Mouse (Mus musculus) cortical plate, adult 2 months (tissue): Measurements from ENCODE around the gene Uqcr11. TPM values are rescaled to one million over a fixed set of nuclear protein-coding genes. Genes with fewer than 3 reads are reported as not detected.

Experiments
- H3K27ac ChIP-seq: fragments of 200-500 bp; 2 replicates; pipeline ENCODE4 v1.5.1; 2012; ENCODE audit warnings: low read length, control low read depth, inconsistent platforms; ENCODE audit not compliant: insufficient read depth
- H3K4me1 ChIP-seq: fragments of 200-500 bp; 2 replicates; pipeline ENCODE4 v1.6.1; 2011; ENCODE audit warnings: low read length; ENCODE audit not compliant: control insufficient read depth, insufficient read depth
- H3K4me3 ChIP-seq: fragments of 200-500 bp; 2 replicates; pipeline ENCODE4 v1.5.1; 2011; ENCODE audit warnings: mild to moderate bottlenecking, low read length, control low read depth; ENCODE audit not compliant: insufficient read depth
- CTCF ChIP-seq: fragments of 200-500 bp; IDR thresholded peaks from 2 replicates; pipeline ENCODE4 v1.5.1; 2011; ENCODE audit warnings: mild to moderate bottlenecking, control low read depth, low read length; ENCODE audit not compliant: insufficient read depth; ENCODE audit errors: extremely low read depth
- POLR2A ChIP-seq: fragments of 200-500 bp; IDR thresholded peaks from 2 replicates; pipeline ENCODE4 v1.6.1; 2011; ENCODE audit warnings: mild to moderate bottlenecking, low read length, control low read depth; ENCODE audit not compliant: insufficient read depth; ENCODE audit errors: extremely low read depth
- polyA plus RNA-seq: library from polyadenylated mRNA; depleted of rRNA; stranded (reverse); fragments of >200 nt; gene quantifications from 2 replicates; pipeline ENCODE4 v1.2.3, GENCODE M21; 2012

The Uqcr11 gene
- polyA plus RNA-seq, 1 experiment: 1,595 TPM

DNA sequence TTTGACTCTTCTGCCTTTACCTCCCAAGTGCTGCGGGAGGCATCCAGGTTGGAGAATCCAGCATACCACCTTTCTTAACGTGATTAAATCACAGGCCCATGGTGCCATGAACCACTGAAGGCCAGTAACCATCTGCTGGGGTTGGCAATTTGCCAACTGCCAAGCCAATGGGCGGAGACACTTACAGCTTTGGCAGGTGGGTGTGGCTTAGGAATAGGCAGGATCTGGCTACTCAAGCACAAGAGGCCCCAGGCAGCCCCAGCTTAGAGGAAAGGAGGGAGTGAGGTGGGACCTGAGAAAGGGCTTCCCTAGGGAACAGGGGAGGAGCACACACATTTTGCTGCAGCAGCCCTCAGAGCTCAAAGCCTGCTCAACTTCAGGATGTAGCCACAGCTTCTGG lies 11.7 kb upstream of the Uqcr11 start:
- no peaks in the 10 kb centered on the region for H3K4me1 ChIP-seq
- no peak overlapping the region for H3K4me3 ChIP-seq
- no peak for TF ChIP-seq CTCF
- no peak for TF ChIP-seq POLR2A
- H3K27ac ChIP-seq: no peak overlapping the region

DNA sequence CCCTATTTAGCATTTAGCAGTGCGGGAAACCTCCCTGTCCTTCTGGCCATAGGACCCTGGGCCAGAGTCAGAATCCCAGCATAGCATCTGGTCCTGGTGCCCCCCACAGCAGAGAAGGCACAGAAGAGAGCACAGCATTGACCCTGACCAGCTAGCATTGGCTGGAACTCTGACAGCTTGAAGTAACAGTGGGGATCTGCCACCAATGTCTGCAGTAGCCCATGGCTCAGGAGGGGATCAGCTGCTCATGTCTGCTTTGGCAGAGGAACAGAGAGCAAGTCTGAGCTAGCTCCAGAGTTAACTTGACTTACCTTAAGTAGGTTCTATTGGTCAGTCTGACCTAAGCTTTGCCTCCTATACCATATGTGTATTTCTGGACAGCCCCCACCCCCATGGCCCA lies 11.2 kb upstream of the Uqcr11 start:
- no peaks in the 10 kb centered on the region for H3K4me1 ChIP-seq
- no peak overlapping the region for H3K4me3 ChIP-seq
- TF ChIP-seq POLR2A (no peak), CTCF (no peak)
- H3K27ac ChIP-seq: no peak overlapping the region

DNA sequence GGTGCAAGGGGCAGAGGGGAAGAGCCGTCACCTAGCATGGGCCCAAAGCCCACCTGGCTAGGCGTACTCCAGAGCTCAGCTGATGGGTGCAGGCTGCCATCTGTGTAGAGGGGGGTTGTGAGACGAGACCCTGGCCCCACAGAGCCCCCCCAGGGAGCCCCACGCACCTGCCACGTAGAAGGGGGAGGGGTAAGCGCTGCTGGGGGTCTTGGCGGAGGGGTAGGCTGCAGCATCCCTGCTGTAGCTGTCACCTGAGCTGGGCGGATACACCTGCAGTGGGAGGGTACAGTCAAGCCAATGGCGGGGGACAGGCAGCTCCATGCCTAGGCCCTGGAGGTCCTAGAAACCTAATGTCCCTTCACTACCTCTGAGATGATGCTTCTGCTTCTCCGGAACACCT lies 10.7 kb upstream of the Uqcr11 start:
- TF ChIP-seq POLR2A (no peak), CTCF (no peak)
- Histone ChIP-seq H3K4me3 (no peak overlapping the region), H3K4me1 (no peaks in the 10 kb centered on the region), H3K27ac (no peak overlapping the region)

DNA sequence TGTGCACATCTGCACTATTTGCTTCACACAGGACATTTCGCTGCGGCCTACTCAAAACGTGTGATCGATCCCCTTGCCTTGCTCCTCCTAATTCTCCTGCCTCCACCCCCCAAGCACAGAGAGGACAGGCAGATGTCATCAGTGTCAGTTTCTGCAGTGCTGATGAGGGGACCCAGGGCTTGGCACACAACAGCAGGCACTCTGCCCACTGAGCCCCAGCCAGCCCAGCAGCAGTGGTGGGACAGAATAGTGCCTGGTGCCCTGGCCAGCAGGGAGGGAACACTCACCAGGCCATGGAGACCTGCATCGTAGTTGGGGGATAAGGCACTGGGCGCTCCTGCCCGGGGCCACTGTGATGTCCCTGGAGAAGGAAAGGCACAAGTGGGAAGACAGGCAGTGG lies 8.9 kb upstream of the Uqcr11 start:
- no peak overlapping the region for H3K4me3 ChIP-seq
- no peak overlapping the region for H3K27ac ChIP-seq
- no peak for TF ChIP-seq CTCF
- no peaks in the 10 kb centered on the region for H3K4me1 ChIP-seq

DNA sequence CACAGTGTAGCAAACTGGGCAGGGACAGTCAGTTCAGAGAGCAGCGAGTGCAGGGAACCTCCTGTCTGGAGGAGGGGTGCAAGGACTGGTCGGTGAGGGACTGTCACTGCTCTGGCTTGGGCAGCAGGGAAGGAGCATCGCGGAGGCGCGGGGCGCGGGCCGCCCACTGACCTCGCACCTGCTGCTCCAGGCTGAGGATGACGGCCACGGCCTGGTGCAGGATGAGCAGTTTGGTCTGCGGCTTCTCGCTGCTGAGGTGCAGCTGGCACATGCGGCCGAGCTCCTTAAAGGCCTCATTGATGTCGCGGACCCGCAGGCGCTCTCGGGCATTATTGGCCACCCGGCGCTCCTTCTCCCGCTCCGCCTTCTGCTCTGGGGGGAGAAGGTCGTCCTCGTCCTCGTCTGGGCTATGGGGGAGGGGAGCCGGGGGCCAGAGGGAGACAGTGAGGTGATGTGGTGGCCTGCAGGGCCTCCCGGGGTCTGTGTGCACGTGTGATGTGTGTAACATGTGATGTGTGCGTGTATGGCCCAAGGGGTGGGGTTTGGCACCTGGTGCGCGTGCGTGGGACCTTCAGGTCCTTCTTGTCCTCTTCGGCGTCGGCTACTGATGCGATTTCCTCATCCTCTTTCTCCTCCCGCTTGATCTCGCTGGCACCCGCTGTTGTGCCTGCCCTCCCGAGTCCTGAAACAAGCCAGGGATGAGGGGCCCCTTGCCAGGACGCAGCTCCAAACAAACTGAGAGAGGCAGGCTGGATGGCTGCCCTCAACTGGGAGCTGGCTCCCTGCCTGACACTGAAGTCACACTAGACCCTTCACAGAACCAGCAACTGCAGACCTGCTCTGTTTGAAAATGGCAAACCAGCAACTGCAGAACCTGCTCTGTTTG lies 6.3 kb upstream of the Uqcr11 start:
- TF ChIP-seq POLR2A (no peak), CTCF (no peak)
- H3K27ac ChIP-seq: peak overlapping the region; percentile 53
- no peak overlapping the region for H3K4me3 ChIP-seq
- no peaks in the 10 kb centered on the region for H3K4me1 ChIP-seq

DNA sequence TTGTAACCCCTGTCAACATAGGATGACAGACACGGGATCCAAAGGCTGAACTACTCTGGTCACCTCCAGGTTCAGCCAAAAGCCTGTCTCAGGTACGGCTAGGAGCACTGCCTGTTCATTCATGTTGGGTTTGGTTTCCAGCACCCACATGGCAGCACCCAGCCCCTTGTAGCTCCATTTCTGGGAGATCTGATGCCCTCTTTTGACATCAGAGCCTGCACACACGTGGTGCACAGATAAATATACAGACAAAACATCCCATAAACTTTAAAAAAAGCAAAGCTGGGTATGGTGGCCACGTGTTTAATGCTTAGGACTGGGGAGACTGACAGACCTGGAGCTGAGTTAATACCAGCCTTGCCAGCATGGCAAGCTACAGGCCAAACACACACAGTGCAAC lies 1.3 kb upstream of the Uqcr11 start:
- Histone ChIP-seq H3K4me3 (no peak overlapping the region), H3K4me1 (peaks cover 9% of the 10 kb centered on the region), H3K27ac (no peak overlapping the region)
- TF ChIP-seq POLR2A (no peak), CTCF (no peak)

DNA sequence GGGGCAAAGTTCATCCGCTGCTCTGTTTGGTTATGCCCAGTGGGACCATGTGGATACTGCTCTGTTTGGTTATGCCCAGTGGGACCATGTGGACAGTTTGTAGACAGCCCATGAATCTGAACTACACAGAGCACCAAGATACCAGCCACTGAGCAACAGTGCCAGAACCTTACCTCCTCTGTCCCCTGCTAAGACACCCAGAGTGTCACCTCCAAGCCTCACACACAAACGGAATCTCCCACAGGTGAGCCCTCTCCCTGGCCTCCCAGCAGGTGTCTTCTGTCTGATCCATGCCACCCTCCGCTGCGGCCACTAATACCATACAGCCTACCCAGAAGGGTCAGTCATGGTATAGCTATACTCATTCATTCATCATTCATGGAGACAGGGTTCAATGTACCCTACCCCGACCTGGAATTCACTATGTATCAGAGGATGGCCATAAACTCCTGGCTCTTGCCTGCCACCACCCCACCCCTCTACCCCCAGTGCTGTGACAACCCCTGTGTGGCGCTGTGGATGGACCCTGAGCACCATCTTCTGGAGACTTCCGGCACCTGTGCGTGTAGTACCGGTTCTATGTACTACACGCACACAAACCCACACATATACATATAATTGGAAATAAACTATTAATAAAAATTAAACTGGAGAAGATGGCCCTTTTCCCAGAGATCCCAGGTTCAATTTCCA lies 1.0 kb downstream of the Uqcr11 start:
- Histone ChIP-seq H3K27ac (no peak overlapping the region), H3K4me3 (peak overlapping the region; percentile 72), H3K4me1 (peaks cover 9% of the 10 kb centered on the region)
- TF ChIP-seq CTCF (0 out of 2 replicates have a peak, but pooled peaks have one; percentile 13), POLR2A (no peak)

DNA sequence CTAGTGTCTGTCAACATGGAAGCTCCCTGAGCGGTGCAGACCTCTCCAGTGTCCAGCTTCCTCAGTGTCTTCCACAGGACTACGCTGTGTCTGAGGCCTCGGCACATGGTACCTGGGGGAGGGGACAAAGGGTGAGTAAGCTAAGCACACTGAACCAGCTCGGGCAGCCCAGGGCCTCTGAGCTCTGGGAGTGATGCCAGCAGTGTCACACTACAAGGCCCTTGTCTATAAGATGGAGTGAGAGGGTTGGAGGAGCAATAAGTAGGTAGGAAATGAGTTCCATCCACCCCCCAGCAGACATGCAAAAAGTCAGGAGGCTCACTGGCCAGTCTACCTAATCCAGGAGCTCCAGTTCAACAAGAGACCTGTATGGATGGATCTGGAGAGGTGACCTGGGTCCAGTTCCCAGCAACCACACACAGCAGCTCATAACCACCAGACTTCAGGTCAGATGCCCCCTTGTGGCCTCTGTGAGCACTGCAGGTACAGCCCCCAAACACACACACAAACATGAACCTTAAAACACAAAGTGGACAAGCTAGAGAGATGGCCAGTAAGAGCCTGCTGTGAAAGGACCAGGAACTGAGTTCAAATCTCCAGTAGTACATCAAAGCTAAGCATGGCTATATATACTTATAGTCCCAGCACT lies 3.5 kb downstream of the Uqcr11 start:
- Histone ChIP-seq H3K4me3 (no peak overlapping the region), H3K27ac (no peak overlapping the region), H3K4me1 (peaks cover 12% of the 10 kb centered on the region)
- peak; percentile 45 for TF ChIP-seq CTCF
- TF ChIP-seq POLR2A: no peak

DNA sequence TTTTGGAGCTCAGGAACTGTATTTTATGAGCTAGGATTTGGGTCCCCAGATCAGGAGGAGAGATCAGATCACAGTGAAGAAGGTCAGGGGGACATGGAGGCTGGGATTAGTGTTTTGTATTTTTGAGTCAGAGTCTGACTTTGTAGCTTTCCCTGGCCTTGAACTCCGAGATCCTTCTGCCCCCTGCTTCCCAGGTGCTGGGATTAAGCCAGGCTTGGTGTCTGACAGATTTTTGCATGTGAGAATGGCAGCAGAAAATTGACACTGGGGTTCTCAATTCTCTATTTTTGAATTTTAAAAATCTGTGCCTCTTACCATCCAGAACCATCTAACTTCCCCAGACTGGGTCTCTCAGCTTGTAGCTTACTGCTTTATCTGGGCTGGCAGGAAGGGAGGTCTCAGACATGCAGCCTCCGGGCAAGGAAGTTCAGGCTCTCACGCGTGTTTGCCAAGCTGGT lies 5.9 kb downstream of the Uqcr11 start:
- Histone ChIP-seq H3K4me1 (peaks cover 19% of the 10 kb centered on the region), H3K27ac (0 out of 2 replicates have a peak overlapping the region, but pooled peaks have one; percentile 45), H3K4me3 (no peak overlapping the region)
- TF ChIP-seq POLR2A (0 out of 2 replicates have a peak, but pooled peaks have one; percentile 32), CTCF (no peak)
